In the genomic region with DNA sequence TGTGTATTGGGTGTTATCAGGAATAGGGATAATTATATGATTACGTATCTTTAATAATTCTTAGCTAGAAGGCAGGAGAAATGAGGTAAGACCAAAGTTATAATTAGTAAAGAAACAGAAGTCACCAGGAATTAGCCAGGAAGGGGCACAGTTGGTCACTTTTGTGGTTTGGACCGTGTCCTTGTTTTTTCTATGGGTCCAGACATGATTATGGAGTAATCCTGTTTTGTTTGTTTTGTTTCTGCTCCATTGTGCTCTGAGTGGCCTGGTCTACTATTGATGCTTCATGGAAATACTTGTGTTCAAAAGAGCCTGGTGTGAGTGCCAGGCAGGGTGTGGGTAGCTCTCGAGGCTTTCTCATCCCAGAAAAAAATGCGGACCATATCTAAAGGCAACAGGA, we compare ENCODE assay signal across 13 mouse cellular contexts.
"Had no signal": no experiment of that assay in that cellular context is flagged by ENCODE, and none has a peak within 500 bp of the region (broad histone marks: within the 10 kb centered on the region; RNA-seq: fewer than 3 reads in every experiment).

No protein-coding gene starts in this region.

- H3K4me3 ChIP-seq: midbrain, embryonic 12.5 days; myocyte; neural tube, embryonic 13.5 days; neural tube, embryonic 15.5 days; stomach, embryonic 15.5 days had no signal

- DNase-seq: lung, embryonic 14.5 days; lung, postnatal 10 days; lung, postnatal 4 days; midbrain, embryonic 14.5 days; right cerebral cortex, postnatal 14 days; thymus, adult 2 months; thymus, postnatal 25 days; thymus, postnatal 4 days had no signal

- H3K36me3 ChIP-seq: midbrain, embryonic 12.5 days; neural tube, embryonic 13.5 days; neural tube, embryonic 15.5 days; stomach, embryonic 15.5 days had no signal

- H3K27me3 ChIP-seq: midbrain, embryonic 12.5 days; neural tube, embryonic 13.5 days; neural tube, embryonic 15.5 days; stomach, embryonic 15.5 days had no signal
